Mouse (Mus musculus) cerebellum, adult 11-12 months (tissue): ENCODE measurements at regions not wholly inside any gene's neighbourhood (a gene's known extent, or its start where the extent isn't known, plus 50 kb on each side); places are given as distances from the start of the nearest gene placed in this dataset.

Experiments
- DNase-seq: peaks from one replicate; pipeline ENCODE4 v3.0.0; 2022

DNA sequence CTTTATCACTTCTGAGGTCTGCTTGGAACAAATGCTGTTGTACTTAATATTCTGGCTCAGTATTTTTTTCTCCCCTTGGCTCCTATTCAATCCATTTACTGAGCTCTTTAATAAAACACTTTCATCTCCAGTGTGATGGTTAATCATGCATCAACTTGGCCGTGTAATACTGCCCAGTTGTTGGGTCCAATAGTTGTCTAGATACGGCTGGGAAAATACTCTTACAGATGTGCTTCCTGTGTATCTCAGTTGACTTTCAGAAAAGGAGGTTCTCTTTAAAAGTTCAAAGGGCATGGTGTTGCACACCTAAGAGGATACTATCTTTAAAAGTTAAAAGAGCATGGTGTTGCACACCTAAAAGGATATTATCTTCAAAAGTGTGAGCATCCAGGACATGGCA lies 226.8 kb downstream of the Foxo1 start:
- DNase-seq, result no peak

DNA sequence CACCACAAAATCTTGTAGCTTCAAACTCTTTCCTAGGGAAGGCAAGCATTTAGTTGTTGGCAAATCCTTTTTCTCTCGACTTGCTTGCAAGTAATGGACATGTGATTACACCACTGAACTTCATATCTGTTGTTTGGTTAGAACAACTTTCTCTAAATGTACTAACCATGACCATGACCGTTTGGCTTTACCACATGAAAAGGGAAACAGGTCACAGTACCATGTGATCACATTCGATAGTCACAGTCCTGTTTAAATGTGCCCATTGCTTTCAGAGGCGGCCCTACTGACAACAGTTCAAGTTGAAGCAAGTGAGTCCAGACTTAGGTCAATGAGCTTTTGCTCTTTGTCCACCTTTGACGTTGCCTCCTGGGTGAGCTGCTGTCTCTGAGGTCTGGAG lies 211.1 kb downstream of the Foxo1 start:
- no peak for DNase-seq

DNA sequence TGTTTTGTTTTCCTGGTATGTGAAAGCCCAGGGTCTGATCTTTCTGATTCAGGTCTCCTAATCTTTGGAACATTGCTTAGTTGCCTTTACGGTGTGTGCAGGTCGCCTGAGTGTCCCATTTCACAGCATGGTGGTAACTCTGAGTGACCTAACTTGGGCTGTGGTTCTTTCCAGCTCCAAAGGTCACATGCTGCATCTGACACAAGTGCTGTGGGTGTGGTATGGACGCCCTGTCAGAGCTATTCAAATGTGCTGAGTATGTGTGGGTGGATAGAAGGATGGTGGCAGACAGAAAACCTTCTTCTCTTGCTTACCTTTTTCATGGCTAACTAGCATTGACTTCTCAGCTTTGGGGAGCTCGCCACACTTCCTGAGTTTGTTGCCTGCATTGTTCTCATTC lies 201.8 kb downstream of the Foxo1 start:
- no peak for DNase-seq

DNA sequence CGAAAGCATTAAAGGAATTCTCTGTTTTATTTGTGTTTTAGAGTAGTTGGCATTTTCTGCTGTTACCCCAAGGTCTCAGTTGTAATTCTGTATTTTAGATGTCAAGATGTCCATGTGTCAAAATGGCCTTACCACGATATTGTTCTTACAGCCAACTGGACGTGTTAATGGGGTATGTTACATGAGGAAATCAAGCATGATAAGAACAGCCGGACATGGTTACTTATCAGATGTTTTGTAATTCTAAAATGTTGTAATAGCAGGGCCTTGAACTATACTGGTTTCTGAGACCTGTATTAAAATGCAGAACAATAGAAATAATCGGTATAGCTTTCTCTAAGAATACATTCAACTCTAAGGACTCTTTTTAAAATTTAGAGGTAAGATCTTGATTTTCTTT lies 201.3 kb downstream of the Foxo1 start:
- no peak for DNase-seq

DNA sequence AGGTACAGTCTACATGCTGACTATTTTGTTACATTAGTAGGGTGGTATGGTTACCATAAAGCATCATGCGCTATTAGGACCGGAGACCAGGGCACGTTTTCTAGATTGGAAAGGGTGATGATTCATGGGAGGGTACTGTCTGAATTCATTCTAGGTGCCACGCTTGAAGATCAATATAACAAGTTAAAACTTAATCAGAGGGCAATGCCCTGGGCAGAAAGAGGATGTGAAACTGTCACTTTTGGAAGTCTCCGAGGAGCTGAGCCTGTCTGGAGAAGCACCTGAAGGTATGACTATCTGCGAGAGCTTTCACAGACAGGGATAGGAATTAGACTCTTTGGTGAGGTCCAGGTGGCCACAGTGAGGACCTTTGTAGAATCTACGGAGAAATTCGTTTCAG lies 200.2 kb downstream of the Foxo1 start:
- DNase-seq, result no peak

DNA sequence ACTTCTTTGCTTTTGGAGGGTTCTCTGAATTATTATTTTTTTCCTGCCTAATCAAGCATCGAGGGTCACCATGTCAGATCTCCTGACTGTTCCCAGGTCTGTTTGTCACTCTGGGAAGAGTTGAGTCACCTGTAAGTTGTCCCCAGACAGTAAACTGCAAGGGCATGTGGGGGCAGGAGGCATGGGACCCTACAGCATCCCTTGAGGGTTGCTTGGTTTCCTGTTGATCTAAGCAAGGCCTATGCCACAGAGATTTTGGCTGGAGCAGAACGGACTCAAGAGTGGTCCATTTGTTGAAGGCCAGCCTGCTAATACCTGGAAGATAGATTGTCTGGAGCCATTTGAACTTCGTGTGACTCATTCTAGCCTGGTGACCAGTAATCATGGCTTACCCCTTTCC lies 199.7 kb downstream of the Foxo1 start:
- no peak for DNase-seq

DNA sequence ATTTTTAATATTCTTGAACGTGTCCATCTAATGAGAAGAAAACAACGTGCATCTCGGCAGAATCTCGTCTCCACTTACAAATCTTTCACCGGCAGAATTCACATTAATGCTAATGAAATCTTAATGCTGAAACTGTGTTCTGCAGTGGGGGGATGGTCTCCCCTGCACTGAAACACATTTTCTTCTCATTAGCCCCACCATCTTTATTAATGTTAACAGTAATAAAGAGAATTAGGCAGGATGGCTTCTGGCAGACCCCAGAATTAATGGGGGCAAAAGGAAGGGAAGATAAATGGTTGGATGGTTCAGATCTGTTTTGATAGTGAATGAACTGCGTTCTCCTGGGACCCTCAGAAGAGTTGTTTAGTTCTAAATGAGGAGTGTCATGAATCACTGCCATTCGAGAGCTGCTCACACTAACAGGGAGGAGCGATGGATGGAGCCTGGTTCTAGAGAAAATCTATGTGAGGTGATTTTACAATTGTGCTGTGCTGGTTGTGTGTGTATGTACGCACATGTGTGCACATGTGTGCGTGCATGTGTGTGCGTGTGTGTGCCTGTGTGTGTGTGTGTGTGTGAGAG lies 198.9 kb downstream of the Foxo1 start:
- DNase-seq, result no peak

DNA sequence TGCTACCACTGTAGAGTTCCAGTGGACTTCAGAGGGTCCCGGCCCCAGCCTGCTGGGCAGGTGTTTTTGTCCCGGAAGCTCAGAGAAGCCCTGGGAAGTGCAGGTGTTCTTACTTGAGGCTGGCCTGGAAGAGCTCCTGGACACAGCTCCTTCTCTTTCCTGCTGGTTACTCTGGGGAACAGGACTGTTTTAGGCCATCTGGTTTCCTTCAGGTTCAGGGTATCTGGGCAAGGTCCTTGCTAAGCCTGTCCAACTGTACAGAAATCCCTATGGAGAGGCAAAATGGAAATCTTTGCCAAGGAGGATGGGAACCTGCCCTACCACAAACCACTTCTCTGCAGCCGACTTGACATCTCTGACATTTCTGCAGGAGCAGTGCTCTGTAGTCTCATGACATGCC lies 198.4 kb downstream of the Foxo1 start:
- DNase-seq, result peak; percentile 77

DNA sequence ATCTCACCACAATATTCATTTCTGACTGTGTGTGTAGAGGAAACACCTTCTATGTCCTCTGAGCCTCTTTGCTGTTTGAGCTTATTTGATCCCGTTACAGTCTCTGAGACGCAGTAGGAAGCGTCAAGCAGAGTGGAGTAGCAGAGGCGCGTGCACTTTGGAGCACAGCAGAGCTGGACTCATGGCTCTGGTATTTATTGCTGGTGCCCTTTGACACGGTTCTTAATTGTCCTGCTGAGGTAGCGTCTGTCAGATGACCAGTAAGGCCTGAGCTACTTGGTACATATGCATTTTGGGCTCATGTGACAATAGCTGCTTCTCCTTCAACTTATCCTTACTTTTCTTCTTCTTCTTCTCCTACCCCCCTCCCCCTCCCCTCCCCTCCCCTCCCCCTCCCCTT lies 195.8 kb downstream of the Foxo1 start:
- no peak for DNase-seq

DNA sequence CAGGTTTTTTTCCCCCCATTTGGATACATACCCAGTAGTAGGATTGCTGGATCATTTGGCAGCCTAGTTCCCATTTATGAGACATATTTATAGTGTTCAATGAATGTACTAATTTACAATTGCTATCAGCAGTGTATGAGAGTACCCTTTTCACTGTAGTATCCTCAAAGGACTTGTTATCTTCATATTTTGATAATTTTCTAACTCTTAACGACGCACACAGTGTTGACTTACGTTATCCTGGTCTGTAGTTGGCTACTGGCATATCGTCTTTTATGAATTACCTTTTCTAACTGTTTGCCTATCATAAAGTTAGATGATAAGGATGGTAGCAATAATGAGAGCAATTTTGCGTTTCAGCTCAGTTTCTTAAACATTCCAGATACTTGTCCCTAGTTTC lies 186.8 kb downstream of the Foxo1 start:
- no peak for DNase-seq

DNA sequence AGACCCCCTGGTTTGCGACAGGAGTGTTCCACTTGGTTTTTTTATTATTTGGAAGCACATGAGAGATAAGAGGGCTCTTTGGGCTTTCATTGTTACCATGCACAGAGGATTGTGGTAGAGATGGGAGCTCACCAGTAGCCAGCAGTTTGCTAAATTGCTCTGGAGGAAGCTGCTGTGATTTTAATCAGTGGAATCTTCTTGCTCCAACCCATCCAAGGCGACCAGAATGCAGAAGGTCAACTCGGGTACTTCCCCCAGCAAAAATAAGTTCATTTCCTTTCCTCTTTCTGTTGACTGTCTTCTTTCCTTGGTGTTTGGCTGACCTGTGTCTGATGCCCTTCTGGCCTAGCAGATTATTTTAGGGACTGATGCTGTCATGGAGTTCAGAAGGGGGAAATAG lies 184.9 kb downstream of the Foxo1 start:
- DNase-seq, result no peak

DNA sequence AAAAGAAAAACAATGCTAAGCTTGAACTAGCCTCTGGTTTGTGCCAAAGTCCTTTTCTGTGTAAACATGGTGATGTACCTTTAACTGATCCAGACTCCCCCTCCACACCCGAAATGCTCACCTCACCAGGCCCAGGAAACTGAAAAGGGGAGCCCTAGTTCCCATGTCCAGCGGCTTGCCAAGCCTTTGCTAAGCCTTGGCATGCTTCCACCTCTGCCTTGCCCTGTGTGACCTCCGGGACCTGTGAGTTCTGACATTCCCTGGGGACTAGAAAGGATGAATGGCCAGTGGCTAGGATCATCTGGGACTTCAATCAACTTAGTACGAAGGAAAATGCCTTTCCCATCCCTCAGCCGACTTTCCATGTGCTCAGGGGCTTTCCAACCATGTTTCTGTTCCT lies 184.2 kb downstream of the Foxo1 start:
- DNase-seq, result no peak

DNA sequence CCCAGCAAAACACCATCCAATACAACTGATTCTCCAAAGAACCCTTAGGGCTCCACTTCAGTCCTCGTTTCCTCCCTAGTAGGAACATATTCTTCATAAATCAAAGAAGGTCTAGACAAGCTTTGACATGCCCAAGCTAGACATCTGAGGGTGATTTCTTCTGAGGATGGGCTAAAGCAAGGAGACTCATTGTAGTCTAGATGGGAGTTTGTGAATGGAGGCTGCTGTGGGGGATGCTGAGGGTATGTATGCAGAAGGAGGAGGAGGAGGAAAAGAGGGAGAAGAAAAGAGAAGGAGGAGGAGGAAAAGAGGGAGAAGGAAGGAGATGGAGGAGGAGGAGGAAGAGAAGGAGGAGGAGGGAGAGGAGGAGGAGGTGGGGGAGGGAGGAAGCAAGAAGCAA lies 178.9 kb downstream of the Foxo1 start:
- DNase-seq, result no peak

DNA sequence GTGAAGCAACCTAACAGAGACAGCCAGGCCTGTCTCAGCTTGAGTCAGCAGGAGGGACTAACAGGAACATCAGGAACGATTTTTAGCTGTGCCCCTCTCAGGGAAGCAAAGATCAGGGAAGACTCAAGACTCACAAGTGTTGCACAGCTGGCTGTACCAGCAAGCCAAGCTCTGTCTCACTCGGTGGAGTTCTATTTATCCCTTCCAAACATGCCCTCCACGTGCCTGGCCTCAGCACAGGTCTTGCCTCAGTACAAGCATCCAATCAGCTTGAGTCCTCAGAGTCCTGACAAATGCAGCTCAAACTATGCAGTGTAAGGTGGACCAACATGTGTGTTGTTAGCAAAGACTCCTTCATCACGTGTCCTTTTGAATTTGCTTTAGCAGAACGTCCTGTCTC lies 178.4 kb downstream of the Foxo1 start:
- DNase-seq, result no peak

DNA sequence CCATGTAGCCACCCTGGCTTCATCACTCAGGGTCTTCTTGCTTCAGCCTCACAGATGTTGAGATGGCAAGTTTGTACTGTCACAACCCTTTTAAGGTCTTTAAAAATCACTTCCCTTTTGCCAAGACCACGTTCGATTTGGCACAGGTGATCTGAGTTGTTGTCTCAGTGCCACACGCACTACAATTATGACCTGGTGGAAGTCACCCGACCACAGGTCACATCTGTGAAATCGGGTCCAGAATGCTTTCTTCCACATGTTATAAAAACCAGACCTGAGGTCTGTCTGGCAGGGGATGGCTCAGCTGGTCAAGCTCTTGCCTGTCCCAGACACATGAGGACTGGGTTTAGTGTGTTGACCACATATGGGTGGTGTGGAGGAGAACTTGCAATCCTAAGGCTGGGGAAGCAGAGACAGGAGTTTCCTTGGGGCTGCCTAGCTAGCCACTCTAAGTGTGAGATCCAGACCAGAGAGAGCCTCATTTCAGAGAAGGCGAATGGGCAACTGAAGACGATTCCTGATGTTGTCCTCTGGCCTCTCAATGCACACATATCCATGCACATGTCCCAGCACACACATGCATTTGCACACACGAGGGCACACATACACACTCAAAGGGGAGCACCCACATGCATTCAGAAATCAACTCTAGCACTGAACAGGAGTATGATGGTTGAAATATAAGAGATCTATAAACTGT lies 176.4 kb downstream of the Foxo1 start:
- no peak for DNase-seq

DNA sequence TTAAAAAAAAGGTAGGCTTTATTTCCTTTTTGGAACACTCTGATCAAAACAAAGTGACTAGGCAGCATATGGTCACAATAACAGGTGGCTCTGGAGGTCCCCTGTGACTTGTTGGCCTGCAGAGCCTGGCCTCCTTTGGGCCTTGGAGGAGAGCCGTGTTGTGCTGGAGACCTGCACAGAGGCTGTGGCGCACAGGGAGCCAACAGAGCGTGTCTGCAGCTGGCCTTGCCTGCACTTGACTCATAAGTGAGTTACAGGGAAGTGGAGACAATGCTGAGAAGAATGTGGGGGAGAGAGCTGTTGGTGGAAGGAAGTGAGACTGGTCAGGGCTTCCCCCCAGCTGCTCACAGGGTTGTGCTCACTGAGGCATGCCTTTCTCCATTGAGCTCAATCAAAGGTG lies 175.7 kb downstream of the Foxo1 start:
- peak; percentile 72 for DNase-seq

DNA sequence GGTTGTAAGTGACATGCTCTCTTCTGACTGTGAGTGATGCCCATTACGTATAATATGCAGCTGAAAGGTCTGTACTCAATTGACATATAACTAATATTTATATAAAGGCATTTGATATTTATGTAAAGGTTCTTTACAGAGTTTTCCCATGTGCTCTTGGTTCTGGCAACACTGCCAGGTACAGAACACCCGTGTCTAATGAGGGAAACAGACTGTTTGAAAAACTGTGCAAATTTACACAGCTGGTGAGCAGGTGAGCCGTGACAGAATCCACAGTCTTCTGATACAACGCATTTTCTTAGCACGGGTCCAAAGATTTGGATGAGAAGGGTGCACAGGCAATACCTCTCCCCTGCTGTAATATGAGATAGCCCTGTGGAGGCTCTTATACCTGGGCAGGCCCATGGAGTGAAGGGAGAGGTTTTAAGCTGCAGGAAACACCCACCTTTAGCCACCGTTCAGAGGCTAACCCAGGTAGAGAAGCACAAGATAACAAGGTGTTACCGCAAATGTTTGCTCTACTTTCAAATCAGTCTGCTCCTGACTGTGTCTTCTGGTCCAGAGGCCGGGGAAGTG lies 161.0 kb downstream of the Foxo1 start:
- no peak for DNase-seq

DNA sequence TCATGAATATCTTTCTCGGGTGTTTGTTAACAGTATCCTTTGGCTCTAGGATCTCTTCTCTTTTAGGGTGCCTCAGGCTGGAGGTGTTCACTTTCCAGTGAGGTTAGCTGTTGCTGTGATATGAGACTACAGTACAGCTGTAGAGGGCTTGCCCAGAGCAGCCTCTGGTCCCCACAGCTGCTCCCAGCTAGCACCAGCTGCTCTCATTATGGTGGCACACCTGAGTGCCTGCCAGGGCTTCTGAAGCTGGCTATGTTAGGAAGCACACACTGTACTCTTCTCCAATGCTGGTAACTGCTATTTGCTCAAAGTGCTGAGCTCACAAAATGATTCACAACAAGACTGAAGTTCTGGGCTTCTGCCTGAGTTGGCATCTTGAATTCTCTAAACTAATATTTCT lies 154.7 kb downstream of the Foxo1 start:
- DNase-seq, result no peak

DNA sequence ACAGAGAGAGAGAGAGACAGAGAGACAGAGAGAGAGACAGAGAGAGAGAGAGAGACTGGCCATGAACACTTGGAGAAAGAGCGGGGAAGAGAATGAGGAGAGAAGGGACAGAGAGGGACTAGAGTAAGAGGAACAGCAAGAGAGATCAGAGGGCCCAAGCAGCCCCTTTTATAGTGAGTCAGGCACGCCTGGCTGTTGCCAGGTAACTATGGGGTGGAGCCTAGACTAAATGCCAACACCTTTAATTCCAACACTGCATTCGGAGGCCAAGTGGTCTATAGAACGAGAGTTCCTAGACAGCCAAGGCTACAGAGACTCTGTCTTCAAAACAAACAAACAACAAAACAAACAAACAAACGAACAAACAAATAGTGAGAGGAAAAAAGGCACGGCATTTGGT lies 148.1 kb downstream of the Foxo1 start:
- DNase-seq, result no peak

DNA sequence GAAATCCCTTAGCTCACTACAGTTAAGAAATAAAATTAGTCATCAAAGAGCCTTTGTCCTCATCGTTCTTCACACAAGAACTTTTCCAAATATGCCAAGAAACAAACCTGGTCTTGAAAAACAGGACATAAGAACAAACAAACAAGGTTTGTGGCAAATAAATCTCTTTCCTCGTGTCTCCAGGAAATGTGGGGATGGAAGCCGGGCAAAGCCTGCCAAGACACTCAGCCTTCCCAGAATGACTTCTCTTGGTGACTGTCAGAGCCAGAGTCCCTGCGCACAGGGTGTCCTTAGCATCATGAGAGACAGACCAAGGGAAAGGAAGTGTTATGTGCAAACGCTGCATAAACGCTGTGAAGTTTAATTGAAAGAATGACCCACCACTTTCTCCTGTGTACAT lies 147.2 kb downstream of the Foxo1 start:
- no peak for DNase-seq

DNA sequence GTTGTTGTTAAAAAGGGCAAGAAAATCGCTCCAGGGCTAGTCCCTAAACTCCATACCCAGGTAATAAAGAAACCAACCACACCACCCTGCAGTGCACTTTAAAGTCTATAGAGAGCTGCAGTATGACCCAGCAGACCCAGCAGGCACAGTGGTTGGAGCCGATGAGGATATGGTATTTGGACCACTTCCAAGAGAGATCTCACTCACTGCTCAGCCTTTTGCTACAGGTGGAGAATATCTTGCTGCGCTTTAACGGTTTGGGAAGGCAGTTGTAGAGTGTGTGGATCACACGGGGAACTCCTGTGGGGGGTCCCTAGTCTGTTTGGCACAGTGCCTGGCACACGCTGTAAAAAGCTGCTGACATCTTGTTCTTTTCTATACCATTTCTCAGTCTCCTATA lies 145.9 kb downstream of the Foxo1 start:
- no peak for DNase-seq

DNA sequence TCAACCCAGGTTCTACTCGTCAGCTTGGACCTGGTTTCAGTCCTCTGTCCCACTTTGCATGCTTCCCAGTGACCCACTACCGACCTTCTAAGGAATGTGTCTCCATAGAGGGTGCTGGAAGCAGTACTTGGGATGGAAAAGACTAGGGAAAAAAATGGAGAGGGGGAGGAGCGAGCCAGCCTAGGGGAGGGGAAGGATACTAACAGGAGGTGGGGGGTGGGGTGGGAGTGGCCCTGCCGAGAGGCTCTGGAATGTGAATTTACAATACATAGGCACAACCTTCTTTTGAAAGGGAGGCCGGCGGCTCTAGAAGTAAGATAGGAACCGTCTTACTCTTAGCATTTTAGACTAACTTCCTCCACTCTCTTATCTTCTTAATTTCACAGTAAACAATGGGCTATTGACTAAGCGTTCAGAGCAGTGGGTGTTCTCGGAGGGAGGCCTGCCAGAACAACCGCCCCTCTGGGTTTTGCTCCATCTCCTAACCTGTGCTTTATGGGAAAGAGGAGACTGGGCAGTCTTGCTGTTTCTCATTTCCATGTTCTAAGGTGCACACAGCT lies 145.1 kb downstream of the Foxo1 start:
- DNase-seq, result no peak

DNA sequence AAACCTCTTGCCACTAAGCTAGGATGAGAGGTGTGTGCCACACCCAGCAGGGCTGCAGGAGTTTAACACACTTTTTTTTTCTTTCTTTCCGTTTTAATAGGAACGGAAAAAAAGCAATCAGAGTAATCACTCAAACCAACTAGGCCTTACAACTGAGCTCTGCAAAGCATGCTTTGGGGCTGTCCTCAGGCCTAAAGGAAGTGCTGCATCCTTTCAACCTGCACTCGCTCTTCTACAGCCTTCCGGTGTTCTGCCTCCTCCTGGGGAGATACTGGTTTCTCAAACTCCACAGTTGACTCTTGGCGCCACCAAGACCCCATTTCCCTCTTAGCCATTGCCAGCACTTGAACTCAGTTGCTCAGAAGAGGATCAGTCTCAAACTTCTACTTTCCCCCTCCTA lies 143.2 kb downstream of the Foxo1 start:
- DNase-seq, result no peak

DNA sequence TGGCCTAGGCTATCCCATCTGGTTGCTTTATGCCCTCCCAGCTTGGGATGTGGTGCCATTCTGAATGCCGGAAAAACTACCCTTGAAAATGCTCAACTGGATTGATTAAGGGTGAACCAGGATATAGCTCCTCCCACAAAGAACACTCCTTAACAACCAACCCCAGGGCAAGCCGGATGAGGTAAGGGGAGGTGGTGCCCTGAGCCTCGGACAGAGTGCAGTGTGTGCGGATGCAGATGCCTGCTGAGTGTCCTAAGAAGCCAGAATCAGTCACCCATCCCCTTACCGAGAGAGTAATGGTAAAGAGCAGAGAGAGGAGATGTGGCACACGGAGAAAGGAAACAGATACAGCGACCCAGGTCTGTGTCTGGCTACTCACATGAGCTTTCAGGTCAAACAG lies 141.3 kb downstream of the Foxo1 start:
- no peak for DNase-seq
